In genomic region chr16:36890559-36890958, GRCm38 (mm10) we compare ENCODE assay signal across 18 mouse cellular contexts. TPM values are rescaled to one million over a fixed set of nuclear protein-coding genes. Genes with fewer than 3 reads are reported as not detected.
DNase-seq lines count a peak whose midpoint lies in the region; ATAC-seq and TF ChIP-seq lines count a peak whose summit lies in the region.
"Had no signal": no experiment of that assay in that cellular context is flagged by ENCODE, and none has a peak within 500 bp of the region (broad histone marks: within the 10 kb centered on the region; RNA-seq: fewer than 3 reads in every experiment).

No protein-coding gene starts in this region.

- peak; percentile 96 for TF ChIP-seq EP300 in liver, postnatal 0 days (IDR thresholded peaks at IDR 0.05; ENCODE audit: low read depth)

- H3K4me2 ChIP-seq in heart, embryonic 12.5 days = no peak overlapping the region
- peak overlapping the region; percentile 60 for H3K4me2 ChIP-seq in liver, postnatal 0 days (ENCODE audit: low read depth, low read length)
- H3K4me2 ChIP-seq: midbrain, embryonic 15.5 days had no signal

- H3K9me3 ChIP-seq in heart, embryonic 12.5 days (replicated peaks) = no peaks in the 10 kb centered on the region
- no peaks in the 10 kb centered on the region for H3K9me3 ChIP-seq in liver, postnatal 0 days (ENCODE audit: low read length)
- H3K9me3 ChIP-seq: hindbrain, embryonic 10.5 days; midbrain, embryonic 15.5 days had no signal

- no peak overlapping the region for H3K27ac ChIP-seq in heart, embryonic 12.5 days (ENCODE audit: poor library complexity, severe bottlenecking)
- peak overlapping the region; percentile 66 for H3K27ac ChIP-seq in liver, postnatal 0 days (ENCODE audit: low read depth)
- no peak overlapping the region for H3K27ac ChIP-seq in layer of hippocampus, adult 2 months
- H3K27ac ChIP-seq: hindbrain, embryonic 10.5 days; macrophage; midbrain, embryonic 15.5 days had no signal

- H3K4me3 ChIP-seq in heart, embryonic 12.5 days = no peak overlapping the region
- no peak overlapping the region for H3K4me3 ChIP-seq in liver, postnatal 0 days (ENCODE audit: low read depth, low read length)
- no peak overlapping the region for H3K4me3 ChIP-seq in layer of hippocampus, adult 2 months
- H3K4me3 ChIP-seq: hindbrain, embryonic 10.5 days; midbrain, embryonic 15.5 days had no signal

- DNase-seq in heart, postnatal 25 days (ENCODE audit: low spot score) = no peak
- DNase-seq in MEL-GATA-1-ER (ENCODE audit: extremely low read depth, low read depth) = peak; percentile 64
- peak; percentile 51 for DNase-seq in liver, postnatal 0 days
- DNase-seq in yolk sac, embryonic 10.5 days (ENCODE audit: low spot score) = no peak
- no peak for DNase-seq in urinary bladder, adult 2 months (ENCODE audit: low spot score)
- no peak for DNase-seq in layer of hippocampus, adult 2 months (ENCODE audit: low spot score in 2 of 2)
- DNase-seq: adrenal gland, adult 8-10 months; cerebellum, postnatal 10 days; forebrain, postnatal 0 days; kidney, postnatal 10 days; left cerebral cortex, postnatal 4 days; lung, adult 2 months had no signal

- H3K4me1 ChIP-seq in heart, embryonic 12.5 days (replicated peaks) = no peaks in the 10 kb centered on the region
- H3K4me1 ChIP-seq in liver, postnatal 0 days (ENCODE audit: insufficient read depth) = peaks cover 7% of the 10 kb centered on the region; the same call in 1 of the 2 replicates
- H3K4me1 ChIP-seq: hindbrain, embryonic 10.5 days; midbrain, embryonic 15.5 days had no signal

- WGBS in heart, embryonic 12.5 days = 70% methylated on average over 3 of the region's 3 CpGs
- WGBS in liver, postnatal 0 days (ENCODE audit: insufficient replicate concordance) = 63% methylated on average over 3 of the region's 3 CpGs

- TF ChIP-seq CTCF in liver, postnatal 0 days (IDR thresholded peaks at IDR 0.05; ENCODE audit: low read depth) = peak; percentile 19; the same call in 1 of the 2 replicates
- TF ChIP-seq CTCF in layer of hippocampus, adult 2 months (conservative IDR thresholded peaks at IDR 0.05) = no peak

- intact Hi-C loops in heart, postnatal 25 days (cut with DNase I) = no loop called here

- H3K9ac ChIP-seq in heart, embryonic 12.5 days = no peak overlapping the region
- H3K9ac ChIP-seq in liver, postnatal 0 days (replicated peaks) = no peak overlapping the region
- H3K9ac ChIP-seq: forebrain, postnatal 0 days; midbrain, embryonic 15.5 days had no signal

- peak; percentile 25; the same call in 1 of the 2 replicates for ATAC-seq in heart, embryonic 12.5 days (ENCODE audit: insufficient number of reproducible peaks, low FRiP score)
- peak; percentile 89 for ATAC-seq in erythroid progenitor cell, adult 5-6 weeks (replicated peaks; ENCODE audit: low FRiP score, poor library complexity, severe bottlenecking)
- ATAC-seq in liver, postnatal 0 days = peak; percentile 95
- ATAC-seq: forebrain, postnatal 0 days; inflammation-experienced regulatory T-cells, adult 6 months; midbrain, embryonic 15.5 days had no signal

- peaks cover 79% of the 10 kb centered on the region for H3K36me3 ChIP-seq in heart, embryonic 12.5 days
- H3K36me3 ChIP-seq in liver, postnatal 0 days (replicated peaks; ENCODE audit: insufficient read depth, low read length) = peaks cover 51% of the 10 kb centered on the region

- no peaks in the 10 kb centered on the region for H3K27me3 ChIP-seq in heart, embryonic 12.5 days (replicated peaks)
- no peaks in the 10 kb centered on the region for H3K27me3 ChIP-seq in liver, postnatal 0 days (ENCODE audit: insufficient read depth, low read length)
- H3K27me3 ChIP-seq: midbrain, embryonic 15.5 days had no signal

RNA-seq across cellular contexts. Expression of gene Golgb1, which starts 15.6 kb away (rescaled TPM):
- polyA plus RNA-seq in heart, embryonic 12.5 days (2016; fragmentation: Nextera tagmentation; extraction: Ambion mirVana) = 59.3 and 64.2 TPM in 2 replicates
- 10 to 100 TPM; 37.9 to 43.5 TPM for total RNA-seq in heart, postnatal 25 days (2021)
- total RNA-seq in erythroid progenitor cell, adult 5-6 weeks (2015; ENCODE audit: low replicate concordance) = 17.6 and 22.3 TPM in 2 replicates
- total RNA-seq in erythroid progenitor cell, adult 5-6 weeks (2017; ENCODE audit: low replicate concordance) = 56.7 and 82.3 TPM in 2 replicates
- polyA plus RNA-seq in liver, postnatal 0 days (2015; fragmentation: Nextera tagmentation; extraction: Ambion mirVana) = 38.7 and 42.2 TPM in 2 replicates
- polyA plus RNA-seq in urinary bladder, adult 2 months (2012; rRNA removed) = 55.2 and 61.2 TPM in 2 replicates
- 10 to 100 TPM; 67.6 to 75.6 TPM for total RNA-seq in layer of hippocampus, adult 2 months (2021)

RNA-seq across cellular contexts. Expression of gene Eaf2, which starts 15.8 kb away (rescaled TPM):
- 0.45 and 0.80 TPM in 2 replicates for polyA plus RNA-seq in heart, embryonic 12.5 days (2016; fragmentation: Nextera tagmentation; extraction: Ambion mirVana)
- total RNA-seq in heart, postnatal 25 days (2021) = under 1 TPM; 0.59 to 0.86 TPM
- total RNA-seq in erythroid progenitor cell, adult 5-6 weeks (2015; ENCODE audit: low replicate concordance) = 11.9 TPM in 1 of 2 replicates, not detected in the other
- total RNA-seq in erythroid progenitor cell, adult 5-6 weeks (2017; ENCODE audit: low replicate concordance) = 0.77 TPM in 1 of 2 replicates, not detected in the other
- polyA plus RNA-seq in liver, postnatal 0 days (2015; fragmentation: Nextera tagmentation; extraction: Ambion mirVana) = 0.70 and 1.3 TPM in 2 replicates
- polyA plus RNA-seq in urinary bladder, adult 2 months (2012; rRNA removed) = 6.3 and 7.0 TPM in 2 replicates
- total RNA-seq in layer of hippocampus, adult 2 months (2021) = 1 to 10 TPM; 1.7 to 3.4 TPM
- polyA plus RNA-seq: macrophage had no signal

RNA-seq across cellular contexts. Expression of gene Hcls1, which starts 44.2 kb away (rescaled TPM):
- 4.1 and 4.2 TPM in 2 replicates for polyA plus RNA-seq in heart, embryonic 12.5 days (2016; fragmentation: Nextera tagmentation; extraction: Ambion mirVana)
- total RNA-seq in heart, postnatal 25 days (2021) = 1 to 10 TPM; 7.3 to 7.4 TPM
- 11.3 and 15.9 TPM in 2 replicates for total RNA-seq in erythroid progenitor cell, adult 5-6 weeks (2015; ENCODE audit: low replicate concordance)
- total RNA-seq in erythroid progenitor cell, adult 5-6 weeks (2017; ENCODE audit: low replicate concordance) = 32.9 and 38.5 TPM in 2 replicates
- polyA plus RNA-seq in liver, postnatal 0 days (2015; fragmentation: Nextera tagmentation; extraction: Ambion mirVana) = 17.7 and 18.4 TPM in 2 replicates
- 13.8 and 14.3 TPM in 2 replicates for polyA plus RNA-seq in urinary bladder, adult 2 months (2012; rRNA removed)
- total RNA-seq in layer of hippocampus, adult 2 months (2021) = 1 to 10 TPM; 3.6 to 4.4 TPM

Comparison
In these comparisons a context has a peak if more than half of its experiments do, and no peak if none do; other contexts are left out.
1. ATAC-seq: peak in every context shown above with its lines; median percentile 95 in liver, postnatal 0 days; 89 in erythroid progenitor cell, adult 5-6 weeks; 25 in heart, embryonic 12.5 days.
2. DNase-seq: peak in MEL-GATA-1-ER (single experiment) and liver, postnatal 0 days (single experiment); none in heart, postnatal 25 days (single experiment), yolk sac, embryonic 10.5 days (single experiment), urinary bladder, adult 2 months (single experiment) and layer of hippocampus, adult 2 months (0 of 2).